Mouse (Mus musculus) limb, embryonic 10.5 days (tissue): ENCODE measurements at regions not wholly inside any gene's neighbourhood (a gene's known extent, or its start where the extent isn't known, plus 50 kb on each side); places are given as distances from the start of the nearest gene placed in this dataset.

Experiments
- DNase-seq: peaks from one replicate; pipeline ENCODE4 v3.0.0-alpha.2; 2017; ENCODE audit warnings: low spot score
- H3K27ac ChIP-seq: fragments of 300-500 bp; sonication (generic); 2 replicates; pipeline ENCODE4 v1.5.1; 2016; ENCODE audit warnings: mild to moderate bottlenecking
- H3K27me3 ChIP-seq: fragments of 300-500 bp; sonication (generic); 2 replicates; pipeline ENCODE4 v1.6.1; 2016; ENCODE audit warnings: low read depth, mild to moderate bottlenecking; ENCODE audit not compliant: poor library complexity, severe bottlenecking
- H3K36me3 ChIP-seq: fragments of 300-500 bp; sonication (generic); 2 replicates; pipeline ENCODE4 v1.6.1; 2016; ENCODE audit warnings: mild to moderate bottlenecking, moderate library complexity
- H3K4me1 ChIP-seq: fragments of 300-500 bp; sonication (generic); 2 replicates; pipeline ENCODE4 v1.6.1; 2016
- H3K4me3 ChIP-seq: fragments of 300-500 bp; sonication (generic); 2 replicates; pipeline ENCODE4 v1.5.1; 2016; ENCODE audit warnings: mild to moderate bottlenecking, moderate library complexity
- H3K9me3 ChIP-seq: fragments of 300-500 bp; sonication (generic); replicated peaks from 2 replicates; pipeline ENCODE4 v1.6.1; 2016; ENCODE audit warnings: mild to moderate bottlenecking
- WGBS: fragments of 180-500 bp; shearing (Covaris S2); methylation state at CpG from one replicate; pipeline ENCODE4 v1.1.7; 2016; 5-methylcytosine and 5-hydroxymethylcytosine counted together

DNA sequence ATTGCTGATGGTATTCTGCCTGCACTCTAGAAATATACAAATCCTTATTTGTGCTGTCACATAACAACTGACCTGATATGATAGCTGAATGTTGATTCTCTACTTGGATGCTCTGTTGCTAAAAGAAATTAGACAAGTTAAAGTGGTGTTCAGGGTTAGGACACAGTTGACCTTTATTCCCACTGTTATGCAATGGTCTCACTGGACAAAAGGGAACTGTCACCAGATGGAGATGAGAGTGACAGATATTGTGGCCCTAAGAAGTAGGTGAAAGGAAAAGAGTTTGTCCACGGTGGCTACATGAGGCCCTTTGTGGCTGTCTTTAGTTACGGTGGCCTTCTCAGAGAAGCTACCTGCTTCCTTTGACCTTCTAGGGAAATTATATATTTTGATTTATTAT lies 247.9 kb upstream of the Prdm1 start:
- 76% methylated on average over 2 of the region's 2 CpGs for WGBS
- H3K27me3 ChIP-seq, result no peaks in the 10 kb centered on the region

DNA sequence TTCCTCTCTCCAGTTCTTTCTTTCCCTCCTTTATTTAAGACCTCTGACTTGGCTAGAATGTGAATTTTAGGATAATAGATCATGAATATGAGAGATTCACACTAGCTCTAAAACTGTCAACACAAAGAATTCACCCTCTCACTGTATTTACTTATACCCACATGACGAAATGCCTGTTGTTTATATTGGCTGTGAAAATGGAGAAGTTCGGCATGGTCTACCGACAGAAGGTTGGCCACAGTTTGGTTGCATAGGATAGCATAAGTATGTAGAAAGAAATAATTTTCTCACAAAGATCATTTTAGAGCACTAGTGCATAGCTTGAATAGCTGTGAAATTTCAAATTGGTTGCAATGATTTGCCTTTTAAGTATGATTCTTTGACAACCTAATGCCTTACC lies 237.2 kb upstream of the Prdm1 start:
- Histone ChIP-seq H3K4me3 (no peak overlapping the region), H3K36me3 (no peaks in the 10 kb centered on the region), H3K27me3 (no peaks in the 10 kb centered on the region), H3K27ac (no peak overlapping the region), H3K4me1 (peaks cover 14% of the 10 kb centered on the region), H3K9me3 (no peaks in the 10 kb centered on the region)
- WGBS, result 89% methylated on average over 3 of the region's 3 CpGs
- DNase-seq, result no peak

More for the DNA sequence above, 247.9 kb upstream of the Prdm1 start:
- no peaks in the 10 kb centered on the region for H3K36me3 ChIP-seq
- no peaks in the 10 kb centered on the region for H3K4me1 ChIP-seq
- no peak for DNase-seq
- H3K27ac ChIP-seq, result no peak overlapping the region
- H3K9me3 ChIP-seq, result no peaks in the 10 kb centered on the region
- H3K4me3 ChIP-seq, result no peak overlapping the region

DNA sequence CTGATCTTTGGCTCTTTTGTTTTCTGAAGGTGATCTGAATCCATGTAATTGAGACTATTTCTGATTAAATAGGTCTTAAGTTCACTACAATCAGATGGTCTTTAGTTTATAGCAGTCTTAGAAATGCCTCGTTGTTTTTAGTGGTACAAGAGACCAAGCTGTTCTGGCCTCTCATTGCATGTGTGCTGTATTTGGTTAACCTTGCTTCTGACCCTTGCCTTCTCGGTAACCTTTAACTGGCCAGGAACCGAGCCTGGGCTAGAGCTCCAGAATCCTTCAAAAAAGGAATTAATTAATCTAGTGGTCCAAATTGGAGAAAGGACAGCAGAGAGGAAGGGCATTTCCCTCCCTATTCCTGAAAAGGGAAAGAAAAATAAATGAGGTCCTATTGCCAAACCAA lies 234.8 kb upstream of the Prdm1 start:
- no peaks in the 10 kb centered on the region for H3K36me3 ChIP-seq
- no peaks in the 10 kb centered on the region for H3K27me3 ChIP-seq
- H3K4me1 ChIP-seq, result peaks cover 14% of the 10 kb centered on the region
- H3K27ac ChIP-seq, result no peak overlapping the region
- no peak for DNase-seq
- H3K4me3 ChIP-seq, result no peak overlapping the region
- 14% methylated on average over 3 of the region's 3 CpGs for WGBS
- H3K9me3 ChIP-seq, result no peaks in the 10 kb centered on the region

DNA sequence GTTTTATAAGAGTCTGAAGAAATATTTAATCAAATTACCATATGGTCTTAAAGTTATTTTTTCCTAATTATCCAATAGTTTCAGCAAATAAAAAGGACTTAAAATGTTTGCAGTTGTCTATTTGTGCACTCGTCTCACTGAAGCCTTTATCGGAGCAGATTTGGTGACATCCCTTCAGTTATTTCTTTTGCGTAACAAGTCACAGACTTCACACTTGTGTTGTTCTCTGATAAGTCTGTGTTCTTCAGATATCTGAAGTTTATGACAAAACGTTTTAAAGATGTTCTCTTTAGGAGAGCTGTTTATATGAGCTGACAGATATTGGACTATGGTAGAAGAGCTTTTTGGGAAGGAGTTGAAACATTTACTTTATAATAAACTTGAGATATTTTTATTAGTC lies 233.8 kb upstream of the Prdm1 start:
- no peak overlapping the region for H3K4me3 ChIP-seq
- H3K4me1 ChIP-seq, result peaks cover 18% of the 10 kb centered on the region
- H3K27ac ChIP-seq, result no peak overlapping the region
- no peaks in the 10 kb centered on the region for H3K27me3 ChIP-seq
- no peak for DNase-seq
- no peaks in the 10 kb centered on the region for H3K36me3 ChIP-seq
- no peaks in the 10 kb centered on the region for H3K9me3 ChIP-seq
- 80% methylated on average over 4 of the region's 4 CpGs for WGBS

DNA sequence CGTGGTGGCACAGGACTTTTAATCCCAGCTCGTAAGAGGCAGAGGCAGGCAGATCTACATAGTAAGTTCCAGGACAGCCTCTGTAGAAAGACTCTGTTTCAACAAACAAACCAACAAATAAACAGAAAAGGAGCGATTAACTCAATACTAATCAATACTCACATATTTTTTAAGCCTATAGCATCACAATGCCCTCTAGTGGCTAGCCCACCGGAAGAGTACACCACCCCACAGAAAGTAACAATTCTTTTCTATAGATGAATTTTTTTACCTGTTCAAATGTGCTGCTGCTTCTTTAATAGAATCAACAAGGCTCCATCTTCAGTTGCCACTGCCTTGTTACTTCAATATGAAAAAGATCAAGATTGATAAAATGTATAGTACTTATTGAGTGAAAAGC lies 233.0 kb upstream of the Prdm1 start:
- H3K36me3 ChIP-seq, result no peaks in the 10 kb centered on the region
- H3K27ac ChIP-seq, result no peak overlapping the region
- H3K27me3 ChIP-seq, result no peaks in the 10 kb centered on the region
- no peak overlapping the region for H3K4me3 ChIP-seq
- no peaks in the 10 kb centered on the region for H3K9me3 ChIP-seq
- H3K4me1 ChIP-seq, result peaks cover 22% of the 10 kb centered on the region
- 86% methylated on average over 4 of the region's 4 CpGs for WGBS
- no peak for DNase-seq

DNA sequence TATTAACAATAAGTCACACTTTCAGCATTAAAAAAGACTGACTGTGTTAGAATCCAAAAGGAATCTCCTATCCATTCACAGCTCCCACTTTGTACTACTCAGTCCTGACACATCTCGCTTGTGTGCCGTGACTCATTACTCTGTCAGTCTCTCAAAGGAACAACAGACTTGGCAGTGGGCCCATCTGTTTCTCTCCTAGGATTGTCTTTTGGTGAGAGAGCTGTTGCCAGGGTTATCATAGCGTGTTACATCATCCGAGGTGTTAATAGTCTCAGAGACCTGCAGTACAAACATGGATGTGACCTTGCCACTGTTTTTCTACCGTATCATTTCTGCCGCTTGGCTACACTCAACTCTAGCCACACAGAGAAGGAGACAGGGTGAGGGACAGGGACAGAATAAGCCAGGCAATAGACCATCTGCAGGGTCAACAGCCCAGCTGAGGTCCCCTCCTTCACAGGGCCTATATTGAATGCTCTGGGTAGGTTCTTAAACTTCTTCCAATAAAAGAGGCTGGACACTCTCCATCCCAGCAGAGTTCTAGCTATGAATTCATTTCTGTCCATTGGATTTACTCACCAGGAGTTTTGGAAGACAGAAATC lies 227.2 kb upstream of the Prdm1 start:
- H3K36me3 ChIP-seq, result no peaks in the 10 kb centered on the region
- H3K27me3 ChIP-seq, result no peaks in the 10 kb centered on the region
- H3K4me1 ChIP-seq, result peaks cover 26% of the 10 kb centered on the region
- WGBS, result 89% methylated on average over 6 of the region's 6 CpGs
- no peaks in the 10 kb centered on the region for H3K9me3 ChIP-seq
- H3K27ac ChIP-seq, result no peak overlapping the region
- no peak for DNase-seq
- no peak overlapping the region for H3K4me3 ChIP-seq

DNA sequence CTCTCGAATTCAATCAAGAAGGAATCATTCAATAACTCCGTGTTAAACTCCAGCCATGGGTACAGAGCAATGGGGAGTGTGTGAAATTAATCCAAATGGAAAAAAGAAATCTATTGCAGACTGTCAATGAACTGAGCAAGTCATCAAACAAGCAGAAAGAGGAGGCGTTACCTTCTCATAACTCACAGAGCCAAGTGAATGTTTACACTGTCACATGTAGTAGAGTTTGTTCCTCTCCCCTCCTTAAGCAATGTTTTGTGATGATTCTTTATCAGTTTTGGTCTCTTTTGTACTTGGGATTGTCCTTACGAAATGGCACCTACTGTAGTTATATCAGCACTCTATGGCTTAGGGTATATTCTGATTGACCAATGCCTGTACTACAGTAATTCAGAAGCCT lies 226.6 kb upstream of the Prdm1 start:
- no peaks in the 10 kb centered on the region for H3K9me3 ChIP-seq
- no peak overlapping the region for H3K27ac ChIP-seq
- H3K4me1 ChIP-seq, result peaks cover 32% of the 10 kb centered on the region
- no peaks in the 10 kb centered on the region for H3K36me3 ChIP-seq
- no peaks in the 10 kb centered on the region for H3K27me3 ChIP-seq
- H3K4me3 ChIP-seq, result no peak overlapping the region
- 77% methylated on average over 4 of the region's 4 CpGs for WGBS
- DNase-seq, result no peak

DNA sequence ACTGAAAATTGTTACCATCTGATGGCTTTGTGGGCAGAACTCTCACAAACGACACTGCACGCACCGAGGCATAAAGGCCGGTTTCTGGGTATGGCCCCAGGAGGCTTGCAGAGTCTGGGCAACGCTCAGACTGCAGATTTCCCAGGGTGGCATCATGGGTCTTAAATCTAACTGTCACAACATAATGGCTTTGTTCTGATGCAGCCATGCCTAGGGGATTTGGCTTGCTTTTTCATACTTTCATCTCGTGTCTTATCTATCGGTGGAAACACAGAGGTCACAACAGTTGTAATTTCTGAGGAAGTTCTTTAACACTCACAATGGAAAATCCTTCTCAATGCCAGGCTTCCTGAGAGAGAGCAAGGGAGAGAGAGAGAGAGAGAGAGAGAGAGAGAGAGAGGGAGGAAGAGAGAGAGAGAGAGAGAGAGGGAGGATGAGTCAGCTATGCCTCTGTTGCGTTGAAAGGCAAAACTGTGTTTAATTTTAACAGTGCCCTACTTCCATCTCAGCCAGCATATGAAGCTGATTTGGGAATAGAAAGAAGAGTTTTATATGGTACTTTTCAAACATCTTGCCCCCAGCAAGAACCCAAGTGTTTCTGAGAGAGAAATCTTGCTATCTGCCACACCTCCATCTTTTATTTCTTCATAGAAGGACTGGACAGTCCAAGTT lies 224.6 kb upstream of the Prdm1 start:
- WGBS, result 43% methylated on average over 8 of the region's 8 CpGs
- DNase-seq, result no peak

DNA sequence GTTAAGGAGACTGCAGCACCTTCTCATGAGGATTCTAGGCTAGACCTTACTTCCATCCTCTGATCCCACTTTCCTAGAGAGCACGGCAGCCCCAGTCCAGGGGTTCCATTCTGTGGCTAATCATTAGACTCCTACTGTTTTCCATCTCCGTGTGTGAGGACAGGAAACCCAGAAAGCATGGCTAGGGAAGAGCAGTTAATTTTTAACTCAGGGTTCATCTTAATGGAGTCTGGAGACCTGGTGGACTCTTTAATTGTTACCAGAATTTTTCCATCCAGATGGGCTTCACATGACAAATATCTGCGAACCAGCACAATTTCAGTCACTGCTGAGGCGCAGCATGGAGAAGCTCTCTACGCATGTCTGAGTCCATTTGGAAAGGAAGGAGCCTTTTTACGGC lies 222.8 kb upstream of the Prdm1 start:
- no peak for DNase-seq
- no peaks in the 10 kb centered on the region for H3K36me3 ChIP-seq
- no peak overlapping the region for H3K4me3 ChIP-seq
- no peak overlapping the region for H3K27ac ChIP-seq
- H3K9me3 ChIP-seq, result no peaks in the 10 kb centered on the region
- no peaks in the 10 kb centered on the region for H3K27me3 ChIP-seq
- peaks cover 31% of the 10 kb centered on the region for H3K4me1 ChIP-seq
- 56% methylated on average over 6 of the region's 6 CpGs for WGBS

More for the DNA sequence above, 224.6 kb upstream of the Prdm1 start:
- H3K4me1 ChIP-seq, result peaks cover 39% of the 10 kb centered on the region
- no peak overlapping the region for H3K4me3 ChIP-seq
- H3K27ac ChIP-seq, result no peak overlapping the region
- no peaks in the 10 kb centered on the region for H3K9me3 ChIP-seq
- no peaks in the 10 kb centered on the region for H3K27me3 ChIP-seq
- no peaks in the 10 kb centered on the region for H3K36me3 ChIP-seq

DNA sequence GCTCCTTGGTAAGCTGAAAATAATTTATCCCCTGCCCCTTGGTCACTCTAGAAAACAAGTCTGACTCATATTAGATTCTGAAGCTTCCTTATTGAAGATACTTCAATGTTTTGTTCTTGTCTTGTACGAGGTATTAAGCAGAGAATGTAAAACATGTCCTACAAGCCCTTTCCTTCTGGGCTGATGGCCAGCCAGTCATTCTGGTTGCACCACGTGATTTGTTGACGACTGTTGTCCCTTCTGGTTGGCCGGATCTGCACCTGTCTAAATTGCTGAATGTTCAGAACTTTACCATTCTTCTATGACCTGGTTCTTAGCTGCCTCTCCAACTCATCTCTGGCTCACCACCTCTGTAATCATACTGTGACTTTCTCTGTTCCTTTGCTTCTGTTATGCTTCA lies 220.9 kb upstream of the Prdm1 start:
- WGBS, result 85% methylated on average over 4 of the region's 4 CpGs
- no peak overlapping the region for H3K4me3 ChIP-seq

DNA sequence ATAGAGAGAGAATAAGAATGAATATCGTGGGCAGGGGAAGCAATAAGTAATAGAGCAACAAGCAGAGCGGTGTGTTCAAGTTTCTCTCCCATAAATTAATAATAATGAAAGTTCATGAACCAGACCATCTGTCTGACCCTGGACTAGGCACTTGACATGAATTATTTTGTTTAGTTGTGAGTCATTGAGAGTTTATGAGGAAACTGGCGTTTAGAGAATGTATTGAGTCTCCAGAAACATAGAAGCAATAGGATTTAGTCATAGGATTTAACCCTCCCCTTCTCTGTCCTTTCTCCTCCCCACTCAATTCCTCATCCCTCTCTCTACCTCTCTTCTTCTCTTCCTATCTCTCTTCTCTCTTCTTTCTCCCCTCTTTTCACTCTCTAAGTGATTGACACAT lies 219.1 kb upstream of the Prdm1 start:
- Histone ChIP-seq H3K9me3 (no peaks in the 10 kb centered on the region), H3K27ac (no peak overlapping the region), H3K27me3 (0 out of 2 replicates have a peak, but pooled peaks cover 5% of the 10 kb centered on the region), H3K4me1 (peaks cover 28% of the 10 kb centered on the region), H3K4me3 (no peak overlapping the region), H3K36me3 (no peaks in the 10 kb centered on the region)
- WGBS, result 63% methylated on average over 3 of the region's 3 CpGs
- no peak for DNase-seq

More for the DNA sequence above, 220.9 kb upstream of the Prdm1 start:
- Histone ChIP-seq H3K9me3 (no peaks in the 10 kb centered on the region), H3K27me3 (0 out of 2 replicates have a peak, but pooled peaks cover 5% of the 10 kb centered on the region), H3K36me3 (no peaks in the 10 kb centered on the region), H3K27ac (no peak overlapping the region), H3K4me1 (peaks cover 31% of the 10 kb centered on the region)
- no peak for DNase-seq

DNA sequence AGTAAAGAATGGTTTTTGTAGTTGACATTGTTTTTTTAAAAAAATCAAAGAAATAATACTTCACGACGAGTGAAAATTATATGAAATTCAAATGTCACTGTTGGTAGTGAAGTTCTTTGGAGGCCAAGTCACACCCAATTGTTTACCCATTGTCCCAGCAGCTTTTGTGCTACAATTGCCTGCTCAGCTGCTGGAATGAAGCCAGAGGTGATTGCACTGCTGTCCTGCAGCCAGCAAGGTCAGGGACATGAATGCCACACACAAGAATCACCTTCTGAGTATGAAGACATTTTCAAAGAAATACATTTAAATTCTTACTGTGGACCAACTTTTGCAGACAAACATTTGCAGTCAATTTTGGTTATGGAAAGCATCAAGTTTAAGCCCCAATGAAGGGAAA lies 215.9 kb upstream of the Prdm1 start:
- 96% methylated on average over 2 of the region's 2 CpGs for WGBS
- H3K27me3 ChIP-seq, result 0 out of 2 replicates have a peak, but pooled peaks cover 5% of the 10 kb centered on the region
- H3K4me1 ChIP-seq, result no peaks in the 10 kb centered on the region
- H3K4me3 ChIP-seq, result no peak overlapping the region
- H3K27ac ChIP-seq, result no peak overlapping the region
- DNase-seq, result no peak
- H3K9me3 ChIP-seq, result no peaks in the 10 kb centered on the region
- H3K36me3 ChIP-seq, result no peaks in the 10 kb centered on the region

DNA sequence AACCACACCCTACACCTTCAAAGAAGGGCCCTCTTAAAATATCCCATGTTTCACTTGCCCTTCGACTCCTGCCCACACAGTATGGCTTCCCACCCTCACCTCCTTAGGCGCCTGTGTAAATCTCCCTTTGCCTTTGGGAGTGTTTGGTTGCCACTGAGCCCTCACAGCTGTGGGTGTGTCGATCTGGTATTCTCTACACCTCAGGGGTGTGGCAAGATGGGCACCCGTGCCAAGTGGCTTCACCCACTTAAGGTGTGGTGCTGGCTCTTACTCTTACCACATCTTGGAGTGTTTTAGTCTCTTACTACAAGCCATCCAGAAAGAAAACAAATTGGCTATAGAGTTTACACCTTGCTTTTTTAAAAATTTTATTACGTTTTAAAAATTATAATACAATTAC lies 205.3 kb upstream of the Prdm1 start:
- Histone ChIP-seq H3K36me3 (no peaks in the 10 kb centered on the region), H3K9me3 (no peaks in the 10 kb centered on the region), H3K27me3 (no peaks in the 10 kb centered on the region), H3K4me1 (no peaks in the 10 kb centered on the region), H3K27ac (no peak overlapping the region), H3K4me3 (no peak overlapping the region)
- 90% methylated on average over 5 of the region's 5 CpGs for WGBS
- no peak for DNase-seq

DNA sequence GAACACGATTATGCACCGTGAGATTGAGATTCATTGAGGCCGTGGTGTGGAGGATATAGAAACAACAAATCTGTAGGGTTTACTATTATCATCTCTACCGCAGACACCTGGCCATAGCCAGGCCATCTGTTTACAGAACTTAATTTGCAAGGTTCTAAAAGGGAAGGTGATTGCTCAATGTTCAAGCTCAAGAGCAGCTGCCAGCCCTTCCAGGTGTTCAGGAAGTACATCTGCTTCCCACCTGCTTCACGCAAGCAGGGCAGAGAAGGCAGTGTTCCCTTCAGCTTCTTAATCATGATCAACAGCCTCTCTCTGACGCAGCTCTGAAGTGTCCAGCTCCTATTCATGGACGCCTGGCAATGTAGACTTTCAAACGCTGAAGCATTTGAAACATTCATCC lies 202.4 kb upstream of the Prdm1 start:
- Histone ChIP-seq H3K4me3 (no peak overlapping the region), H3K4me1 (no peaks in the 10 kb centered on the region), H3K27ac (no peak overlapping the region), H3K9me3 (no peaks in the 10 kb centered on the region), H3K36me3 (no peaks in the 10 kb centered on the region), H3K27me3 (no peaks in the 10 kb centered on the region)
- no peak for DNase-seq
- WGBS, result 87% methylated on average over 8 of the region's 8 CpGs
